Mouse (Mus musculus) forebrain, embryonic 14.5 days (tissue): Measurements from ENCODE around the gene B4galnt4. TPM values are rescaled to one million over a fixed set of nuclear protein-coding genes. Genes with fewer than 3 reads are reported as not detected.

Experiments used
- ATAC-seq: fragments of 200-750 bp; cut with Nextera tagmentation; 2 replicates; pipeline ENCODE4 v1.8.0; 2017; ENCODE audit warnings: mild to moderate bottlenecking, moderate library complexity
- DNase-seq: peaks from one replicate; pipeline ENCODE4 v3.0.0-alpha.2; 2015; ENCODE audit warnings: low spot score
- H3K27ac ChIP-seq: fragments of 300-500 bp; sonication (generic); 2 replicates; pipeline ENCODE4 v1.5.1; 2014; ENCODE audit warnings: low read depth, mild to moderate bottlenecking, control low read depth, low read length, moderate library complexity
- H3K27me3 ChIP-seq: fragments of 300-500 bp; sonication (generic); replicated peaks from 2 replicates; pipeline ENCODE4 v1.6.1; 2014; ENCODE audit warnings: low read length, control low read depth, mixed read lengths; ENCODE audit not compliant: control insufficient read depth, insufficient read depth
- H3K36me3 ChIP-seq: fragments of 300-500 bp; sonication (generic); 2 replicates; pipeline ENCODE4 v1.6.1; 2014; ENCODE audit warnings: low read length, control low read depth; ENCODE audit not compliant: control insufficient read depth, insufficient read depth
- H3K4me1 ChIP-seq: fragments of 300-500 bp; sonication (generic); 2 replicates; pipeline ENCODE4 v1.6.1; 2014; ENCODE audit warnings: antibody characterized with exemption, low read length, control low read depth; ENCODE audit not compliant: control insufficient read depth, insufficient read depth
- H3K4me2 ChIP-seq: fragments of 300-500 bp; sonication (generic); 2 replicates; pipeline ENCODE4 v1.6.1; 2014; ENCODE audit warnings: mild to moderate bottlenecking, control low read depth, low read length
- H3K4me3 ChIP-seq: fragments of 300-500 bp; sonication (generic); 2 replicates; pipeline ENCODE4 v1.5.1; 2014; ENCODE audit warnings: low read depth, low read length, control low read depth
- H3K9ac ChIP-seq: fragments of 300-500 bp; sonication (generic); 2 replicates; pipeline ENCODE4 v1.6.1; 2014; ENCODE audit warnings: mild to moderate bottlenecking, low read length, control low read depth, moderate library complexity
- H3K9me3 ChIP-seq: fragments of 300-500 bp; sonication (generic); replicated peaks from 2 replicates; pipeline ENCODE4 v1.6.1; 2016; ENCODE audit warnings: low read length, control low read depth, mixed read lengths; ENCODE audit not compliant: control insufficient read depth
- WGBS: fragments of 180-500 bp; shearing (Covaris S2); extraction: QIAGEN DNeasy Blood & Tissue Kit; methylation state at CpG from one replicate; pipeline ENCODE4 v1.1.7; 2014; 5-methylcytosine and 5-hydroxymethylcytosine counted together
- polyA plus RNA-seq: library from polyadenylated mRNA; unstranded; fragments of >200 nt; fragmentation: Nextera tagmentation; extraction: Ambion mirVana; gene quantifications from 2 replicates; pipeline ENCODE4 v1.2.1, GENCODE M21; 2014

Gene B4galnt4
- polyA plus RNA-seq, 1 experiment from 2014 or later = 29.1 TPM

DNA sequence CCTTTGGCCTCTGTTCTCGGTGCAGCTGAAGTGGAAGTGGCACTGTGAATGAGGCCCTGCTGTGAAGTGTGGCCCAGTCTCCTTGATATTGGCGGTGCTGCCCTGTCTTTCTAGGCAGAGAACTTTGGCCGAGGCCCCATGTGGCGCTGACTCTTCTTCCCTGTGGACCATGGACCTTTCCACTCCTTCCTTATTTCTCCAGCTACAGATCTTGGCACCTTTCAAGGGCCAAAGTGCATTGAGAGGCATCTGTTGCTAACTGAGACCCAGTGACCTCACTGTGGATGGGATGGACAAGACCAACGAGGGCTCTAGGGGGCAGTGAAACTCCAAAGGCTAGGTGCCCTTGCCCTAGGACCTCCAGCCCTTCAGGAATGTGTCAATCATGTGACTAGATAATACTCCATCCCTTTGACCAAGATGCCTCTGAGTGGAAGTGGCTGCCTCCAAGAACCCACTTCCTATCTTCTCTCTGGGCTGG lies 60.2 kb downstream of the B4galnt4 start:
- Histone ChIP-seq H3K9me3 (no peaks in the 10 kb centered on the region), H3K27me3 (no peaks in the 10 kb centered on the region), H3K9ac (no peak overlapping the region), H3K4me3 (no peak overlapping the region), H3K36me3 (no peaks in the 10 kb centered on the region), H3K27ac (no peak overlapping the region), H3K4me1 (no peaks in the 10 kb centered on the region), H3K4me2 (no peak overlapping the region)
- DNase-seq (no peak), ATAC-seq (no peak)
- 80% methylated on average over 5 of the region's 5 CpGs for WGBS

Other genes starting within 250 kb of the B4galnt4 start
- 12.3 and 13.6 TPM in 2 replicates for gene Zfp941, start 238.9 kb upstream of the B4galnt4 start, polyA plus RNA-seq
- 0.41 TPM in 1 of 2 replicates, not detected in the other for gene Urah, start 226.1 kb upstream of the B4galnt4 start, polyA plus RNA-seq
- gene Scgb1c1, start 215.6 kb upstream of the B4galnt4 start, polyA plus RNA-seq = not detected in 2 replicates
- gene Odf3, start 213.3 kb upstream of the B4galnt4 start, polyA plus RNA-seq = not detected in 2 replicates
- gene Gm45785, start 204.8 kb upstream of the B4galnt4 start, polyA plus RNA-seq = not detected in 2 replicates
- gene Ric8a, start 204.1 kb upstream of the B4galnt4 start, polyA plus RNA-seq = 95.0 and 96.9 TPM in 2 replicates
- gene Bet1l, start 203.5 kb upstream of the B4galnt4 start, polyA plus RNA-seq = 47.2 and 53.3 TPM in 2 replicates
- 262 and 286 TPM in 2 replicates for gene Psmd13, start 179.1 kb upstream of the B4galnt4 start, polyA plus RNA-seq
- gene Sirt3, start 178.8 kb upstream of the B4galnt4 start, polyA plus RNA-seq = 28.2 and 29.5 TPM in 2 replicates
- not detected in 2 replicates for gene Cox8b, start 160.7 kb upstream of the B4galnt4 start, polyA plus RNA-seq
- gene Nlrp6, start 140.2 kb upstream of the B4galnt4 start, polyA plus RNA-seq = 0.37 and 0.73 TPM in 2 replicates
- 8.8 TPM in 2 replicates for gene Pgghg, start 119.7 kb upstream of the B4galnt4 start, polyA plus RNA-seq
- not detected in 2 replicates for gene Ifitm5, start 110.8 kb upstream of the B4galnt4 start, polyA plus RNA-seq
- gene Gm45717, start 105.2 kb upstream of the B4galnt4 start, polyA plus RNA-seq = not detected in 2 replicates
- 163 and 235 TPM in 2 replicates for gene Ifitm2, start 105.1 kb upstream of the B4galnt4 start, polyA plus RNA-seq
- 11.0 and 12.2 TPM in 2 replicates for gene Ifitm1, start 93.9 kb upstream of the B4galnt4 start, polyA plus RNA-seq
- gene Ifitm3, start 50.3 kb upstream of the B4galnt4 start, polyA plus RNA-seq = 24.7 and 29.7 TPM in 2 replicates
- gene Ifitm6, start 43.2 kb upstream of the B4galnt4 start, polyA plus RNA-seq = 0.27 and 0.37 TPM in 2 replicates
- gene Gm17387, start 32.0 kb upstream of the B4galnt4 start, polyA plus RNA-seq = not detected in 2 replicates
- gene Pkp3, start 17.1 kb downstream of the B4galnt4 start, polyA plus RNA-seq = not detected in 2 replicates
- 2.4 and 2.5 TPM in 2 replicates for gene Sigirr, start 39.5 kb downstream of the B4galnt4 start, polyA plus RNA-seq
- gene Ano9, start 56.7 kb downstream of the B4galnt4 start, polyA plus RNA-seq = 0.10 TPM in 1 of 2 replicates, not detected in the other
- gene Ptdss2, start 61.3 kb downstream of the B4galnt4 start, polyA plus RNA-seq = 81.2 and 82.1 TPM in 2 replicates
- 54.7 and 56.7 TPM in 2 replicates for gene Rnh1, start 111.8 kb downstream of the B4galnt4 start, polyA plus RNA-seq
- gene Hras, start 132.9 kb downstream of the B4galnt4 start, polyA plus RNA-seq = 70.2 and 96.3 TPM in 2 replicates
- 6.7 and 8.9 TPM in 2 replicates for gene Lrrc56, start 133.1 kb downstream of the B4galnt4 start, polyA plus RNA-seq
- 0.94 and 0.95 TPM in 2 replicates for gene Lmntd2, start 153.0 kb downstream of the B4galnt4 start, polyA plus RNA-seq
- 23.7 and 23.8 TPM in 2 replicates for gene Rassf7, start 154.8 kb downstream of the B4galnt4 start, polyA plus RNA-seq
- gene Phrf1, start 167.7 kb downstream of the B4galnt4 start, polyA plus RNA-seq = 64.2 and 78.8 TPM in 2 replicates
- gene Irf7, start 205.4 kb downstream of the B4galnt4 start, polyA plus RNA-seq = 0.97 and 1.0 TPM in 2 replicates
- gene Cdhr5, start 215.7 kb downstream of the B4galnt4 start, polyA plus RNA-seq = not detected in 2 replicates
- gene Sct, start 218.0 kb downstream of the B4galnt4 start, polyA plus RNA-seq = 1.5 and 2.6 TPM in 2 replicates
- 0.37 and 0.68 TPM in 2 replicates for gene Drd4, start 230.9 kb downstream of the B4galnt4 start, polyA plus RNA-seq